Mouse (Mus musculus) lung, embryonic 15.5 days (tissue): Measurements from ENCODE around the gene Taok3. TPM values are rescaled to one million over a fixed set of nuclear protein-coding genes. Genes with fewer than 3 reads are reported as not detected.

ENCODE experiments used
- ATAC-seq: fragments of 200-750 bp; cut with Nextera tagmentation; 2 replicates; pipeline ENCODE4 v1.8.0; 2017; ENCODE audit warnings: moderate number of reproducible peaks, borderline replicate concordance; ENCODE audit not compliant: low FRiP score, low TSS enrichment; ENCODE audit errors: extremely low read depth
- H3K27ac ChIP-seq: fragments of 300-500 bp; sonication (generic); 2 replicates; pipeline ENCODE4 v1.5.1; 2015; ENCODE audit warnings: moderate library complexity, mild to moderate bottlenecking, inconsistent platforms
- H3K27me3 ChIP-seq: fragments of 300-500 bp; sonication (generic); 2 replicates; pipeline ENCODE4 v1.6.1; 2015; ENCODE audit warnings: inconsistent platforms
- H3K36me3 ChIP-seq: fragments of 300-500 bp; sonication (generic); 2 replicates; pipeline ENCODE4 v1.6.1; 2015; ENCODE audit warnings: inconsistent platforms
- H3K4me1 ChIP-seq: fragments of 300-500 bp; sonication (generic); 2 replicates; pipeline ENCODE4 v1.6.1; 2015; ENCODE audit warnings: inconsistent platforms
- H3K4me2 ChIP-seq: fragments of 300-500 bp; sonication (generic); 2 replicates; pipeline ENCODE4 v1.6.1; 2015; ENCODE audit warnings: inconsistent platforms, mild to moderate bottlenecking, moderate library complexity
- H3K4me3 ChIP-seq: fragments of 300-500 bp; sonication (generic); 2 replicates; pipeline ENCODE4 v1.5.1; 2015; ENCODE audit warnings: mild to moderate bottlenecking, inconsistent platforms
- H3K9ac ChIP-seq: fragments of 300-500 bp; sonication (generic); 2 replicates; pipeline ENCODE4 v1.6.1; 2015; ENCODE audit warnings: inconsistent platforms
- H3K9me3 ChIP-seq: fragments of 300-500 bp; sonication (generic); 2 replicates; pipeline ENCODE4 v1.6.1; 2016; ENCODE audit warnings: inconsistent platforms
- WGBS: fragments of 180-500 bp; shearing (Covaris S2); methylation state at CpG from one replicate; pipeline ENCODE4 v1.1.7; 2015; 5-methylcytosine and 5-hydroxymethylcytosine counted together
- polyA plus RNA-seq: library from polyadenylated mRNA; unstranded; fragments of >200 nt; fragmentation: Nextera tagmentation; extraction: Ambion mirVana; gene quantifications from 2 replicates; pipeline ENCODE4 v1.2.1, GENCODE M21; 2015

Taok3 gene
- polyA plus RNA-seq, 1 experiment from 2014 or later = 27.3 TPM

GRCm38 (mm10) chr5:117147187-117148095 lies 27.5 kb downstream of the Taok3 start:
- H3K9me3 ChIP-seq = no peaks in the 10 kb centered on the region
- H3K36me3 ChIP-seq = no peaks in the 10 kb centered on the region
- 87% methylated on average over 16 of the region's 16 CpGs for WGBS
- no peak overlapping the region for H3K9ac ChIP-seq
- no peaks in the 10 kb centered on the region for H3K27me3 ChIP-seq
- H3K27ac ChIP-seq = no peak overlapping the region
- no peak overlapping the region for H3K4me2 ChIP-seq
- no peaks in the 10 kb centered on the region for H3K4me1 ChIP-seq
- H3K4me3 ChIP-seq = no peak overlapping the region
- ATAC-seq = no peak

- Histone ChIP-seq H3K27ac (no peak overlapping the region), H3K4me2 (no peak overlapping the region), H3K9ac (no peak overlapping the region), H3K4me1 (no peaks in the 10 kb centered on the region), H3K36me3 (no peaks in the 10 kb centered on the region), H3K4me3 (no peak overlapping the region), H3K27me3 (no peaks in the 10 kb centered on the region), H3K9me3 (no peaks in the 10 kb centered on the region)
- WGBS = 60% methylated on average over 16 of the region's 16 CpGs
- no peak for ATAC-seq
Observed at GRCm38 (mm10) chr5:117149054-117149942, 29.4 kb downstream of the Taok3 start.

GRCm38 (mm10) chr5:117150068-117150467 lies 30.1 kb downstream of the Taok3 start:
- H3K9me3 ChIP-seq = no peaks in the 10 kb centered on the region
- H3K4me2 ChIP-seq = no peak overlapping the region
- 79% methylated on average over 5 of the region's 5 CpGs for WGBS
- H3K27ac ChIP-seq = no peak overlapping the region
- ATAC-seq = no peak
- no peaks in the 10 kb centered on the region for H3K36me3 ChIP-seq
- H3K9ac ChIP-seq = no peak overlapping the region
- no peaks in the 10 kb centered on the region for H3K27me3 ChIP-seq
- H3K4me3 ChIP-seq = no peak overlapping the region
- H3K4me1 ChIP-seq = no peaks in the 10 kb centered on the region

GRCm38 (mm10) chr5:117152944-117153343 lies 33.0 kb downstream of the Taok3 start:
- no peaks in the 10 kb centered on the region for H3K36me3 ChIP-seq
- no peaks in the 10 kb centered on the region for H3K4me1 ChIP-seq
- H3K9me3 ChIP-seq = no peaks in the 10 kb centered on the region
- no peak overlapping the region for H3K27ac ChIP-seq
- ATAC-seq = no peak
- H3K4me2 ChIP-seq = no peak overlapping the region
- no peaks in the 10 kb centered on the region for H3K27me3 ChIP-seq
- no peak overlapping the region for H3K9ac ChIP-seq
- no peak overlapping the region for H3K4me3 ChIP-seq

GRCm38 (mm10) chr5:117153527-117154091 lies 33.7 kb downstream of the Taok3 start:
- Histone ChIP-seq H3K4me1 (no peaks in the 10 kb centered on the region), H3K9ac (no peak overlapping the region), H3K4me2 (no peak overlapping the region), H3K9me3 (no peaks in the 10 kb centered on the region), H3K36me3 (no peaks in the 10 kb centered on the region), H3K4me3 (no peak overlapping the region), H3K27me3 (no peaks in the 10 kb centered on the region), H3K27ac (no peak overlapping the region)
- peak; percentile 65 for ATAC-seq
- 66% methylated on average over 15 of the region's 15 CpGs for WGBS

- H3K4me3 ChIP-seq = no peak overlapping the region
- no peak overlapping the region for H3K27ac ChIP-seq
- no peak overlapping the region for H3K9ac ChIP-seq
- 0 out of 2 replicates have a peak, but pooled peaks cover 3% of the 10 kb centered on the region for H3K4me1 ChIP-seq
- H3K9me3 ChIP-seq = no peaks in the 10 kb centered on the region
- WGBS = 74% methylated on average over 7 of the region's 7 CpGs
- H3K36me3 ChIP-seq = no peaks in the 10 kb centered on the region
- H3K4me2 ChIP-seq = no peak overlapping the region
- no peaks in the 10 kb centered on the region for H3K27me3 ChIP-seq
- ATAC-seq = no peak
Observed at GRCm38 (mm10) chr5:117158335-117159018, 38.5 kb downstream of the Taok3 start.

GRCm38 (mm10) chr5:117159326-117159725 lies 39.4 kb downstream of the Taok3 start:
- no peak overlapping the region for H3K27ac ChIP-seq
- ATAC-seq = no peak

GRCm38 (mm10) chr5:117159805-117160291 lies 39.9 kb downstream of the Taok3 start:
- no peak overlapping the region for H3K4me3 ChIP-seq
- no peak overlapping the region for H3K4me2 ChIP-seq
- 59% methylated on average over 6 of the region's 6 CpGs for WGBS
- ATAC-seq = no peak
- no peak overlapping the region for H3K9ac ChIP-seq
- no peaks in the 10 kb centered on the region for H3K9me3 ChIP-seq
- no peaks in the 10 kb centered on the region for H3K27me3 ChIP-seq
- H3K27ac ChIP-seq = no peak overlapping the region
- H3K4me1 ChIP-seq = 0 out of 2 replicates have a peak, but pooled peaks cover 3% of the 10 kb centered on the region
- H3K36me3 ChIP-seq = no peaks in the 10 kb centered on the region

More at GRCm38 (mm10) chr5:117159326-117159725, 39.4 kb downstream of the Taok3 start:
- Histone ChIP-seq H3K4me3 (no peak overlapping the region), H3K9ac (no peak overlapping the region), H3K36me3 (no peaks in the 10 kb centered on the region), H3K9me3 (no peaks in the 10 kb centered on the region), H3K27me3 (no peaks in the 10 kb centered on the region), H3K4me1 (0 out of 2 replicates have a peak, but pooled peaks cover 3% of the 10 kb centered on the region), H3K4me2 (no peak overlapping the region)
- WGBS = 57% methylated on average over 8 of the region's 8 CpGs

GRCm38 (mm10) chr5:117160499-117160898 lies 40.6 kb downstream of the Taok3 start:
- Histone ChIP-seq H3K36me3 (no peaks in the 10 kb centered on the region), H3K9ac (no peak overlapping the region), H3K27me3 (no peaks in the 10 kb centered on the region), H3K9me3 (no peaks in the 10 kb centered on the region), H3K4me3 (no peak overlapping the region), H3K4me1 (0 out of 2 replicates have a peak, but pooled peaks cover 3% of the 10 kb centered on the region), H3K27ac (no peak overlapping the region), H3K4me2 (no peak overlapping the region)
- ATAC-seq = no peak
- whole genome bisulfite sequencing = 38% methylated on average over 10 of the region's 10 CpGs

GRCm38 (mm10) chr5:117163790-117164189 lies 43.9 kb downstream of the Taok3 start:
- Histone ChIP-seq H3K36me3 (no peaks in the 10 kb centered on the region), H3K4me1 (peaks cover 8% of the 10 kb centered on the region; the same call in 1 of the 2 replicates), H3K4me3 (no peak overlapping the region), H3K27ac (no peak overlapping the region), H3K9me3 (no peaks in the 10 kb centered on the region), H3K27me3 (no peaks in the 10 kb centered on the region), H3K9ac (no peak overlapping the region), H3K4me2 (no peak overlapping the region)
- ATAC-seq = no peak
- WGBS = 92% methylated on average over 13 of the region's 13 CpGs

GRCm38 (mm10) chr5:117164516-117164915 lies 44.6 kb downstream of the Taok3 start:
- no peak for ATAC-seq
- no peak overlapping the region for H3K4me3 ChIP-seq
- whole genome bisulfite sequencing = 83% methylated on average over 5 of the region's 5 CpGs
- no peak overlapping the region for H3K9ac ChIP-seq
- peaks cover 8% of the 10 kb centered on the region; the same call in 1 of the 2 replicates for H3K4me1 ChIP-seq
- no peaks in the 10 kb centered on the region for H3K27me3 ChIP-seq
- no peak overlapping the region for H3K27ac ChIP-seq
- H3K4me2 ChIP-seq = no peak overlapping the region
- H3K36me3 ChIP-seq = no peaks in the 10 kb centered on the region
- no peaks in the 10 kb centered on the region for H3K9me3 ChIP-seq
